Mouse (Mus musculus) ES-Bruce4 (cell line): Measurements from ENCODE around the gene Zscan25. TPM values are rescaled to one million over a fixed set of nuclear protein-coding genes. Genes with fewer than 3 reads are reported as not detected.
"Not testable (repeated sequence)": the region's sequence is repeated elsewhere in the genome, so short reads cannot be mapped to it uniquely, and the experiment has no call there.

Source experiments
- H3K27ac ChIP-seq: 2 replicates; pipeline ENCODE4 v1.5.1; 2012; ENCODE audit warnings: low read length, inconsistent platforms; ENCODE audit not compliant: insufficient read depth
- H3K27me3 ChIP-seq: 2 replicates; pipeline ENCODE4 v1.6.1; 2012; ENCODE audit warnings: mild to moderate bottlenecking, low read length, inconsistent platforms; ENCODE audit not compliant: control insufficient read depth, poor library complexity, insufficient read depth, severe bottlenecking
- H3K36me3 ChIP-seq: 2 replicates; pipeline ENCODE4 v1.6.1; 2012; ENCODE audit warnings: inconsistent platforms, mild to moderate bottlenecking, low read length, moderate library complexity; ENCODE audit not compliant: control insufficient read depth, poor library complexity, insufficient read depth, severe bottlenecking
- H3K4me1 ChIP-seq: one replicate; pipeline ENCODE4 v1.8.1; 2011; ENCODE audit warnings: low read length; ENCODE audit not compliant: control insufficient read depth, insufficient read depth
- H3K4me3 ChIP-seq: 2 replicates; pipeline ENCODE4 v1.5.1; 2011; ENCODE audit warnings: low read depth, mild to moderate bottlenecking, low read length
- H3K9ac ChIP-seq: 2 replicates; pipeline ENCODE4 v1.6.1; 2012; ENCODE audit warnings: low read depth, mild to moderate bottlenecking, inconsistent platforms; ENCODE audit not compliant: poor library complexity, severe bottlenecking
- H3K9me3 ChIP-seq: replicated peaks from 2 replicates; pipeline ENCODE4 v1.6.1; 2012; ENCODE audit warnings: mild to moderate bottlenecking, low read length, inconsistent platforms; ENCODE audit not compliant: control insufficient read depth, poor library complexity, insufficient read depth, severe bottlenecking
- CTCF ChIP-seq: IDR thresholded peaks from one replicate; pipeline ENCODE4 v1.8.1; 2011; ENCODE audit warnings: low read depth, low read length
- EP300 ChIP-seq: IDR thresholded peaks from 2 replicates; pipeline ENCODE4 v1.6.1; 2011; ENCODE audit warnings: low read depth, low read length; ENCODE audit not compliant: insufficient read depth
- POLR2A ChIP-seq: IDR thresholded peaks from one replicate; pipeline ENCODE4 v1.8.1; 2011; ENCODE audit warnings: low read length; ENCODE audit not compliant: insufficient read depth
- polyA plus RNA-seq: library from polyadenylated mRNA; stranded (reverse); fragments of >200 nt; gene quantifications from 2 replicates; pipeline ENCODE4 v1.2.4, GENCODE M21; 2011; ENCODE audit warnings: low read depth; ENCODE audit not compliant: missing spikeins, insufficient read depth, insufficient read length

Gene Zscan25
- polyA plus RNA-seq, 1 experiment = 7.7 TPM

DNA sequence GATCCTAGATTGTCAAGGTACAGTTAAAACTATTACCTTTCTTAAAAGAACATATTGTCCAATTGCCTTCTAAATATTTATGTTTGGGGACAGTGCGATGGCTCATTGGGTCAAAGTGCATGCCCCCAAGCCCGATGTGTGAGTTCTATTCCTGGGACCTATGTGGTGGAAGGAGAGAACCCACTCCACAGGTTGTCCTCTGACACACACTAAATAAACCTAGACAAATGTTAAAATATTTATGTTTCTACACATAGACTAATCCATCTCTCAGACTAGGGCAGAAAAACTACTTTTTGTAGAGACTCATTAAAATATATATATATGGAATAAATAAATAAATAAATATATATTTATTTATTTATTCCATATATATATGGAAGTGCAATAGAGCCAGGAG is 352 bp upstream of the Zscan25 start:
- Histone ChIP-seq H3K27ac (no peak overlapping the region), H3K4me1 (no peaks in the 10 kb centered on the region), H3K9ac (no peak overlapping the region), H3K9me3 (no peaks in the 10 kb centered on the region), H3K36me3 (peaks cover 11% of the 10 kb centered on the region; the same call in 1 of the 2 replicates), H3K4me3 (no peak overlapping the region), H3K27me3 (no peaks in the 10 kb centered on the region)
- TF ChIP-seq EP300 (no peak), CTCF (no peak), POLR2A (no peak)

DNA sequence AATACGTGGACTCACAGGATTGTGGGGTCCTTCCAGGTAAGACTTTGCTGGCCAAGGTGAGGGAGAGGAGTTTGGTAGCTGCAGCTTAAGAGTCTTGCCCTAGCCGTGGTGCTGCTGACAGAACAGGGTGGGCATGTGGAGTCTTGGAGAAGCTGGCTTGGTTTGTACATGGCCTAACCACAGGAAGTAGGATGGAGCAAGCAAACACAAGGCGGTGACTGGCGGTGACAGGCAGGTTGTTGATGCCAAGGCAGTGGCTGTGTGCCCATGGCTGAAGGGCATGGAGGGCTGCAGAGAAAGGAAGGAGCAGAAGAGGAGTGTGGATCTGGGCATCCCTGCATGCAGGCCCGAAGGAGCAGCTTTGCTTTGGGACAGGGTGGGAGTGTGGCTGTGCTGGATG is 8.1 kb downstream of the Zscan25 start:
- H3K36me3 ChIP-seq = peaks cover 62% of the 10 kb centered on the region
- H3K27ac ChIP-seq = no peak overlapping the region
- no peak overlapping the region for H3K9ac ChIP-seq
- no peak overlapping the region for H3K4me3 ChIP-seq
- no peak for TF ChIP-seq CTCF
- no peak for TF ChIP-seq POLR2A
- no peak for TF ChIP-seq EP300
- peaks cover 16% of the 10 kb centered on the region for H3K9me3 ChIP-seq
- H3K4me1 ChIP-seq = no peaks in the 10 kb centered on the region
- H3K27me3 ChIP-seq = no peaks in the 10 kb centered on the region

DNA sequence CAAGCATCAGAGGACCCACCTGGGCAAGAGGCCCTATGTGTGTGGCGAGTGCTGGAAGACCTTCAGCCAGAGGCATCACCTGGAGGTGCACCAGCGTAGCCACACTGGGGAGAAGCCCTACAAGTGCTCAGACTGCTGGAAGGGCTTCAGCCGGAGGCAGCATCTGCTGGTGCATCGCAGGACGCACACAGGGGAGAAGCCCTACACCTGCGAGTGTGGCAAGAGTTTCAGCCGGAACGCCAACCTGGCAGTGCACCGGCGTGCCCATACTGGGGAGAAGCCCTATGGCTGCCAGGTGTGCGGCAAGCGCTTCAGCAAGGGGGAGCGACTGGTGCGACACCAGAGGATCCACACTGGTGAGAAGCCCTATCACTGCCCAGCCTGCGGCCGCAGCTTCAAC is 10.4 kb downstream of the Zscan25 start:
- Histone ChIP-seq H3K4me3 (no peak overlapping the region), H3K9ac (no peak overlapping the region), H3K36me3 (peaks cover 50% of the 10 kb centered on the region), H3K9me3 (peaks cover 16% of the 10 kb centered on the region), H3K27me3 (no peaks in the 10 kb centered on the region), H3K27ac (no peak overlapping the region), H3K4me1 (no peaks in the 10 kb centered on the region)
- TF ChIP-seq POLR2A (no peak), EP300 (no peak), CTCF (no peak)

DNA sequence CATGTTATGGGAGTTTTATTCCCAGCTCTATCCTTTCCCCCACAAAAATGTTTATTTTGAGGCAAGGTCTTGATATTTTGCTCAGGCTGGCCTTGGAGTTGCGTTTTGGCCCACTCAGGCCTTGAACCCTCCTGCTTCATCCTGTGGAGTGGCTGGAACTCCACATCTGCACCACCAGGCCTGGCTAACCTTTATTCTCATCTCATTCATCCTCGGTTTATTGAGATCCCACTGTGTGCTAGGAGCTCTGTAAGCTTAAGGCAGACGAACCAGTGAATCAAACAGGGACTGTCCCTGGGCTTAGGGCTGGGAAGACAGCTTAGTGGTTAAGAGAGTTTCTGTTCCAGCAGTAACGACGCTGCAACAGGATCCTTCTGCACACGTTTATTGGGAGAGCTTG is 12.1 kb downstream of the Zscan25 start:
- TF ChIP-seq EP300 = no peak
- no peak for TF ChIP-seq POLR2A
- Histone ChIP-seq H3K9ac (no peak overlapping the region), H3K27me3 (no peaks in the 10 kb centered on the region), H3K4me3 (no peak overlapping the region), H3K36me3 (peaks cover 36% of the 10 kb centered on the region), H3K4me1 (no peaks in the 10 kb centered on the region), H3K9me3 (peaks cover 16% of the 10 kb centered on the region), H3K27ac (no peak overlapping the region)

DNA sequence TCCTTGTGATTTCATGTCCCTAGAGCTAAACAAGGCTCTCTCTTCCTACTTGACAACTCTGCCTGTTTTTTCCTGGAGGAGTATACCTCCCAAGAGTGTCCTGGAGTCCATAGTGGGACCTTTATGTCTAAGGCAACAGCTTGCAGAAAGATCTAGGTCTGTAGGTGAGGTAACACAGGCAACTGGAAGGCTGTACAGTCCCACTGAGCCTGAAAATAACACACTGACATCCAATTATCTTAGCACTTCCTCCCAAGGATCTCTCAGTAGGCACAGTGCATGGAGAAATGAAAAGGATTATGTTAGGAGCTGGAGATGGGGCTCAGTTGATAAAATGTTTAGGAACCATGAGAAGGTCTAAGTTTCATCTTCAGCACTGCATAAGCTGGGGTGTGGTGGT is 20.2 kb downstream of the Zscan25 start:
- no peaks in the 10 kb centered on the region for H3K27me3 ChIP-seq
- TF ChIP-seq POLR2A (no peak), EP300 (no peak), CTCF (no peak)
- no peak overlapping the region for H3K27ac ChIP-seq
- H3K4me3 ChIP-seq = no peak overlapping the region
- peaks cover 38% of the 10 kb centered on the region for H3K9me3 ChIP-seq
- peaks cover 2% of the 10 kb centered on the region for H3K4me1 ChIP-seq
- H3K9ac ChIP-seq = no peak overlapping the region
- H3K36me3 ChIP-seq = no peaks in the 10 kb centered on the region

DNA sequence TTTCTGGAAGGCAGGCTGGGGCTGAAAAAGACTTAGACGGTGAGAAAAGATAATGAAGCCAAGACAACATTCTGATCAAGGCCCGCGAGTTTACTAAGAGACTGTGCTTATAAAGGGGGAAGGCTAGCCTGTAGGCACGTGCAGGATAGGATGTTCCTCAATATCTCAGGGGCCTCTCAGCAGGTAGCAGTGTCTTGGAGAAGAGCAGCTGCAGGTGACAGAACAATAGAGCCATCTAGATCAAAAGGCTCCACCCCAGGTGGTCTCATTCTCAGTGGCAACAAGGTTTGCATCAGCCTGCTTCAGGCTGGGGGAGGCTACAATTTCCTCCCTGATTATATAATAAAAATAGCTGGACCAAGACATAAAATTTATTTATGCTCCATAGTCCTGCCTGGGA is 21.5 kb downstream of the Zscan25 start:
- H3K4me3 ChIP-seq, H3K9ac ChIP-seq, H3K36me3 ChIP-seq, H3K4me1 ChIP-seq, H3K27me3 ChIP-seq: not testable (repeated sequence)
- Histone ChIP-seq H3K27ac (peak overlapping the region; percentile 48; the same call in 1 of the 2 replicates), H3K9me3 (peaks cover 42% of the 10 kb centered on the region)
